Mouse (Mus musculus): ENCODE measurements at regions not wholly inside any gene's neighbourhood (a gene's known extent, or its start where the extent isn't known, plus 50 kb on each side); places are given as distances from the start of the nearest gene placed in this dataset.

DNA sequence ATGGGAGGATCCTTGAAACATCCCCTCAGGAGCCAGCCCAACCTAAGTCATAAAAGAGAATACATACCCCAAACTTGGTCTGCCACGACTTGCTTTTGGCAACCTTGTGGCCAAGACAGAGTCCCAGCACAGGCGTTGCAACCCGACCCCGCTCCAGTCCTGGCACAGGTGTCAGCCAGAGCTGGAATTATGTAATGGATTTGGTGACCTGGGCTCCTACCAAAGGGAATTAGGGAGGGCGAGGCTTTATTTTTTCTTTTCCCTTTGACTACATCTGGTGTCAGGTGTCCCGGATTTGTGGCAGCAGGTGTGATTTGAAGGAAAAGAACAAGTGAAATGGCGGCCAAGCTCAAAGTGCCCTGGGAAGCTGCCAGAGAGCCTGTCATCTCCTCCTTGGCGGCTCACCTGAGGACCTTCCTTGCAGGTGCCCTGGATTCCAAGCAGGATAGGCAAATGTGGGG is 212.9 kb downstream of the Mef2c start:
- no peak for DNase-seq (ENCODE audit: low read depth, low spot score)
- no peaks in the 10 kb centered on the region for H3K36me3 ChIP-seq (ENCODE audit: control insufficient read depth, insufficient read depth, low read length, poor library complexity, severe bottlenecking)

DNA sequence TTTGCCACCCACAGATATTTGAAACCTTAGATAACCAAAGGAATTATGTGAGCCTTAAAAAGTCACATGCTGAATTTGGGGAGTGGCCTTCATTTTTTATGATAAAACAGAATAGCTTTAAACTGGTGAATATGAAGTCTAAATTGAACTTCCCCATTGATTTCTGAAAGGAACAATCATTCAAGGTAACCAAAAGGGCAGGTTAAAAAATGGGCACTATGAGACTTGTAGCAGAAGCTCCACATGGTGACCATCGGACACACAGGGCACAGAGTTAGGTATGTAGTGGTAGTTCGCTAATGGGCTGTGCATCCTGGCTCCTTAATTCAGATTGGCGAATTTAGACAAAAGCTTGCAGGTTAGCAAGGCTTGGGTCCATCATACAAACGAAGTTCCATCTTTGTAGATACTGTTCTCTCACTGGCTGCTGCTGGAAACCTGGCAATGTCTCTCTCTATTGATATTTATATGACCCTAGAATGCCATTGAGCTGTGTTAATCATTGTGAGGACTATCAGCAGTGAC is 213.9 kb downstream of the Mef2c start:
- Histone ChIP-seq H3K27me3 (ENCODE audit: control insufficient read depth, insufficient read depth, low read length, poor library complexity, severe bottlenecking) (peaks cover 2% of the 10 kb centered on the region), H3K36me3 (ENCODE audit: control insufficient read depth, insufficient read depth, low read length, poor library complexity, severe bottlenecking) (no peaks in the 10 kb centered on the region)
- no peak for DNase-seq (ENCODE audit: low read depth, low spot score)

More for the DNA sequence above, 212.9 kb downstream of the Mef2c start:
- peaks cover 2% of the 10 kb centered on the region; the same call in 1 of the 2 replicates for H3K27me3 ChIP-seq (ENCODE audit: control insufficient read depth, insufficient read depth, low read length, poor library complexity, severe bottlenecking)

DNA sequence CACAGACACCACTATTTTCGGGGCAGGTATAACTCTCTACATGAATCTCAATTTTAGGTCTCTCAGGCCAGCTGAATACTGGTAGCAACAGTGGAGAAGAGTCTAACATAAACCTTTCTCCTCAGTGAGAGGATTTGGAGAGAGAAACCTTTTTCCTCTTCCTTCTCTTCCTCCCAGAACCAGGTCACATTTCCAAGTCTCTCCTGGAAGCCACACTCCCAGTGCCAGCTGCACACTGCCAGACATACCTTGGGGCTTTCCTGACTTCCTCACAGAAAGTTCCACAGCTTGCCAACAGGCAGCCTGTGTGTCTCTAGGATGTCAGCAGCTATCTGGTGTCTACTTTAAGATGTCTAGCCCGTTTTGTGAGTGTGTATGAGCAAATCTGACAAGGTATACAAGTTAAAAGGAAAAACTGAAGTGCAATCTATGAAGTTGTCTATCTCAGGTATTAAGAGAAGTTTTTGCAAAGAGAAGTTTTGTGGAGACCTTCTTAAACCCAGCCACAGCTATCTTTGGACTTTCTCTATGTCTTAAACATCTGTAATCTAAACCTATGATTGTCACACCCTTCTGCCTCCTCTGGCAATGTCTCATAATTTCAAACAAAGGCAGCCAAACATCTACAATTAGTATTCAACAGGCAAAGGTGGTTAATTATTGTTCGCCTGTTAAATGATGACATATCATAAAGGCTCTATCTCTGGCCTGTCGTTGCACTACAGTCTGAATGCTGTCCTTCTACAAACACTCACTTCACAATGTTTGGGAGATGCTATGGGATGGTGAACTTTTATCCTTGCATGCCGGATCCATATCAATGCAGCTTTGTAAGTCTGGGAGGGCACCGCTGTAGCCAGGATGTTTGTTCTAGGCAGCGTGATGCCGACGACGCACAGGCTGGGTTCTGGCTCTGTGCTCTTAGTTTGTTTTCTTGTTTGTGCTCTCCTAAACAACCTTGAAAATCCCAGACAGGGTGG is 214.9 kb downstream of the Mef2c start:
- Histone ChIP-seq H3K36me3 (ENCODE audit: control insufficient read depth, insufficient read depth, low read length, poor library complexity, severe bottlenecking) (no peaks in the 10 kb centered on the region), H3K27me3 (ENCODE audit: control insufficient read depth, insufficient read depth, low read length, poor library complexity, severe bottlenecking) (peaks cover 5% of the 10 kb centered on the region)
- DNase-seq (ENCODE audit: low read depth, low spot score): no peak

DNA sequence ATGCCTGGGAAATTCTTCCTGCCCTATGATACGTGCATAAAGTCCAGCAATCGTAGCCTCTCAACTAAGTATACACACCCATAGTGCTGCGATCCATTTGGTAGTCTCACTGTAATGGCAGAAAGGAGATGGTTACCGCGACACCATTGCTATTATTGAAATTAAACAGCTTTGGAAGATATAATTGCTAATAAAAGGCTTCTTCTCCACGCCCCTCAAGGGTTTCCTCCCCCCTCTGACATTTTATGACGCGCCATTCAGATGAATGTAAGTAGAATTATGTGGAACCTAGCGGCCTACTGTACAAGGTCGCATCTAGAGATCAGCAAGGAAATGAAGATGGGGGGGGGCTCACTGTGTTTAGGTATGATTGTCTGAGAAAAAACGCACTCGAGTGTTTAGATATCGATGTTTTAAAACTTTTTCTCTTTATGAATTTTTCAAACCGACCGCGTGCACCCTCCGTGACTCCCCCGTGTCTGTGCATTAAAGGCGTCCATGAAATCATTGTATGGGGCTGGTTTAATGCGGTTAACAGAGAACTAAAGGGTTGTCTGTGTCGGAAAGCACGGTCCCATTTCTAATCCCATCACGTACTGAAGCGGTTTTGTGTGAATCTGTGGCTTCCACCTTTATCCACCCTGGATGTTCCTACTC is 215.9 kb downstream of the Mef2c start:
- Histone ChIP-seq H3K27me3 (ENCODE audit: control insufficient read depth, insufficient read depth, low read length, poor library complexity, severe bottlenecking) (peaks cover 5% of the 10 kb centered on the region), H3K36me3 (ENCODE audit: control insufficient read depth, insufficient read depth, low read length, poor library complexity, severe bottlenecking) (no peaks in the 10 kb centered on the region)
- DNase-seq (ENCODE audit: low read depth, low spot score): no peak

DNA sequence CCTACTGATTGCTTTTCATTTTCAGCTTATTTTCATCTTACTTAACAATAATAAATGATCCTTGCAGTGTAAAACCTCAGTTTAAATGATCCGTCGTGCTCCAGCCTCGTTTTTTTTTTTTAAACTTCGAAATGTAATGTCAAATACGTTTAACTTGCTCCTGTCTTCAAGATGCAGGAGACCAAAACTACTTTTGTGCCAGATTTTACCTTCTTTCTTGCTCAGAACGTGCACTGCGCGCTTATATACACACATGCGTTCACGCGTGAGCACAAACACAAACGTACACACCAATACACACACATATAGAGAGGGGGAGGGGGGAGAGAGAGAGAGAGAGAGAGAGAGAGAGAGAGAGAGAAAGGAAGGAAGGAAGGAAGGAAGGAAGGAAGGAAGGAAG is 216.5 kb downstream of the Mef2c start:
- Histone ChIP-seq H3K36me3 (ENCODE audit: control insufficient read depth, insufficient read depth, low read length, poor library complexity, severe bottlenecking) (no peaks in the 10 kb centered on the region), H3K27me3 (ENCODE audit: control insufficient read depth, insufficient read depth, low read length, poor library complexity, severe bottlenecking) (peaks cover 5% of the 10 kb centered on the region)
- no peak for DNase-seq (ENCODE audit: low read depth, low spot score)

DNA sequence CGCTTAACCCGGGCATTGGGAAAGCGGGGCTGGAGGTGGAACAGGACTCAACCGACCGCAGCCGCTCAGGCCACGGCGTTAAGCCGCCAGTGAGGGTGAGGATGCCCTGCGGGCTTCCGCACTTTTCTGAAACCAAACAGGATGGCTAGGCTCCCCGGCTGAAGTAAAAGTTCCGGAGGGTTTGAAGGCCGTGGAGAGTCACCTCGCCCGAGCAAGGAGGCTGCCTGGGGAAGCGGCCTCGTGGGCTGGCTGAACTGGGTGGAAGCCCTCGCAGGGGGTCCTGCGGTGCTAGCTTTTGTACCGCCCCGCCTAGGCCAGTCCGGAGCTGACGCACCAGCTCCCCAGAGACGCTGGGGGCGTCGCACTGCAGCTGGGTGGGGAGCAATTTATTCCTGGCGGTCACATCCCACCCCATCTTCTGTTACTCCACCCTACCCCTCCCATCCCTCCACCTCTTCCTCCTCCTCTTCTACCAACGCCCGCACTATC is 217.1 kb downstream of the Mef2c start:
- no peak for DNase-seq (ENCODE audit: low read depth, low spot score)

DNA sequence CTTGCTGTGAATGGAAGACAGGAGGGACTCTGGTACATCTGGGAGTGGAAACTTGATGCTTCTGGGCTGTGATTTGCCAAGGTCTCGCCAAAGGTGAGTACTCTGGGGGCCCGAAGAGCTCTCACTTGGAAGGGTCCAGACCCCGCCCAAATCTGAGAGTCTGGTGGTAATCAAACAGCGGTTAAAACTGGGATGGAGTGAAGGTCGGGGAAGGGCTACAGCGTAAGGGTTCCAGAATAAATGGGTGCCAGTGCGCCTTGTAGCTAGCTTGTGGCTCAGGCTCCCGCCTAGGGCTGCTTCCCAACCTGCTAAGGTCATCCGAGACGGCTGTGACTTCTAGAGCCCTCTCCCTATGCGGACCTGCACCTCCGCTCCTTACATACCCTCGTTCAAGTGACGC is 217.7 kb downstream of the Mef2c start:
- no peak for DNase-seq (ENCODE audit: low read depth, low spot score)
- Histone ChIP-seq H3K27me3 (ENCODE audit: control insufficient read depth, insufficient read depth, low read length, poor library complexity, severe bottlenecking) (peaks cover 6% of the 10 kb centered on the region), H3K36me3 (ENCODE audit: control insufficient read depth, insufficient read depth, low read length, poor library complexity, severe bottlenecking) (no peaks in the 10 kb centered on the region)

More for the DNA sequence above, 217.1 kb downstream of the Mef2c start:
- peaks cover 5% of the 10 kb centered on the region for H3K27me3 ChIP-seq (ENCODE audit: control insufficient read depth, insufficient read depth, low read length, poor library complexity, severe bottlenecking)
- no peaks in the 10 kb centered on the region for H3K36me3 ChIP-seq (ENCODE audit: control insufficient read depth, insufficient read depth, low read length, poor library complexity, severe bottlenecking)

DNA sequence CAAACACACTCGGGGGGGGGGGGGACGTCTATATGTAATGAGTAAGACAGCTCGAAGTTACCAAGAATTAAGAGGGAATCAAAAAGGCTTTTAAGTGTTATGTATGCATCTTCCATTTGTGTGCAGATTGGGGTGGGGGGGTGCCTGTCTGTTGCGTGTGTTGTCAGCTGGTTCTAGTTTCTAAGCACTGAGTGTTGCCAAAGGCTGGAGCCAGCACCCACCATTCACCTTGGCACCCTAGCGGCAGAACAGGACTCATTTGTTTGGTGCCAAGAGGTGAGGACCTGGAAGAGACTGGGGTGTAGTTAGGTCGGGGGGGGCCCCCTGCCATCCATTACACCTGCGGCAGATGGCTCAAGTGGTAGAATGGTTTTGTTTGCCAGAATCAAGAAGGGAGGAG is 218.4 kb downstream of the Mef2c start:
- Histone ChIP-seq H3K27me3 (ENCODE audit: control insufficient read depth, insufficient read depth, low read length, poor library complexity, severe bottlenecking) (peaks cover 9% of the 10 kb centered on the region), H3K36me3 (ENCODE audit: control insufficient read depth, insufficient read depth, low read length, poor library complexity, severe bottlenecking) (no peaks in the 10 kb centered on the region)
- DNase-seq (ENCODE audit: low read depth, low spot score): no peak

DNA sequence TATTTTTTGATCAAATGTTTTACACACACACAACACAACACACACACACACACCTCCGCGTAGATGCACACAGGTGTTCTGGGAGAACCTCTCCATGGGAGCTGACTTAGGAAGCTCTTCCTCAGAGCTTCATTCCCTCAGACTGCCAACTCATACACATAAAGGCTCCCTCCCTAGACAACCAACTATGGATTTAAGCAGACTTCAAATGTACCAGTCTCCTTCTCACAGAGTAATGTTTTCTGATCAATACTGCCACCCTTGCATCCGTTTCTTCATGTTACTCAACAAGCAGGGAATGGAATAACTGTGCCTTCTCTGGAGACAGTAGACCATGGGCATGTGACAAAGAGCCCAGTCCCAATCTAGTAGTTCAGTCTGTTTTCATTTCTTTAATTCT is 219.0 kb downstream of the Mef2c start:
- no peaks in the 10 kb centered on the region for H3K36me3 ChIP-seq (ENCODE audit: control insufficient read depth, insufficient read depth, low read length, poor library complexity, severe bottlenecking)
- H3K27me3 ChIP-seq (ENCODE audit: control insufficient read depth, insufficient read depth, low read length, poor library complexity, severe bottlenecking): peaks cover 9% of the 10 kb centered on the region
- DNase-seq (ENCODE audit: low read depth, low spot score): no peak

DNA sequence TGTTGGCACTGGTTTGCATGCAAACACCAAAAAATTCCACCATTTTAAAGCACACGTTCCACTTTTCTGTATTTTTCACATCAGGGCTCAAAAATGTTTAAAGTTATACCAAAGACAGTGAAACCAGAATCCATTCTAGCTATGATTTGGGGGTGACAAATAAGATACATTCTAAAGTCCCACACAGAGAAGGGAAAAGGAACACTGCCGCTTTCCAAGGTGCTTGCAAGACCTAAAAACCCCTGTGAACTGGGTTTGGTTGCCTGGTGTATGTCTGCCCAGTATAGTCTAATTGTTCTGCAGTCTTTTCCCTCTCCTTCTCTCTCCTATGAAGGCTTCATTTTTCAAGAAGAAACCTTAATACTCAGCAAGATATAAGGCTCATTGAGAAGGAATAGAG is 219.6 kb downstream of the Mef2c start:
- H3K36me3 ChIP-seq (ENCODE audit: control insufficient read depth, insufficient read depth, low read length, poor library complexity, severe bottlenecking): no peaks in the 10 kb centered on the region
- DNase-seq (ENCODE audit: low read depth, low spot score): no peak

DNA sequence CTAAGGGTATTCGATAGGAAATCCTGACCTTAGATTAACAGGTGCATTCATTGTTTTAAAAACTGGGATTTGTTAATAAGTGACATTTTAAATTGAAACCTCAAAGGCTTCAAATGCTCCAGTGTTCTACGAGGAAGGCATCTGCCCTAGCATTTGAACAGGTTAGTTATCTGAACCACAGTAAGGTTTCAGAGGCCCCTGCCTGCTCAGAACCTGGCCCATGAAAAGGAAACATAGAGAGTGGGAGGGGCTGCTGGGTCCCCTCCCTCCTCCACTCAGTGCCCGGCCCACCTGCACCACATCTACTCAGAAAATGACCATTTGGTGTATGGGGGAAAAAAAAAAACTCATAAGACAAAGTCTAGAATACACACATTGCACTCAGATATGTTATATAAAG is 220.4 kb downstream of the Mef2c start:
- peaks cover 9% of the 10 kb centered on the region for H3K27me3 ChIP-seq (ENCODE audit: control insufficient read depth, insufficient read depth, low read length, poor library complexity, severe bottlenecking)
- no peaks in the 10 kb centered on the region for H3K36me3 ChIP-seq (ENCODE audit: control insufficient read depth, insufficient read depth, low read length, poor library complexity, severe bottlenecking)
- no peak for DNase-seq (ENCODE audit: low read depth, low spot score)

More for the DNA sequence above, 219.6 kb downstream of the Mef2c start:
- peaks cover 9% of the 10 kb centered on the region for H3K27me3 ChIP-seq (ENCODE audit: control insufficient read depth, insufficient read depth, low read length, poor library complexity, severe bottlenecking)

DNA sequence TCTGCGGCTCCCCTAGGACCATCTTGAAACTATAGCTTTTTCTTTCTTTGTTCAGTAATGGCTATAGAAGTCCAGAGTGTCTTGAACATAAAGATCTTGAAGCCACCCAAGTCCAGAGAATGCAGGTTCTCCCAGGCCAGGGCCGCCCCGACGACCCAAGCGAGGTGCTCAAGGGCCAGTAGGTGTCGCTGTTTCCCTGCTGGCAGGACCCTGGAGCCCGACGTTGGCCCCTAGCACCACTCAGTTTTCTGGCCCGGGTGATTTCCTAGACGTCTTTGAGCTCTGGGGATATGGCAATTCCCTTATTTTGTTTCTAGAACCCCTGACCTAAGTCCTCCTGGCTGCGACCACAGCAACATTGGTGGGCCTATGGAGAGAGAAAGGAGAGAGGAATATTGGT is 221.2 kb downstream of the Mef2c start:
- Histone ChIP-seq H3K36me3 (ENCODE audit: control insufficient read depth, insufficient read depth, low read length, poor library complexity, severe bottlenecking) (no peaks in the 10 kb centered on the region), H3K27me3 (ENCODE audit: control insufficient read depth, insufficient read depth, low read length, poor library complexity, severe bottlenecking) (peaks cover 12% of the 10 kb centered on the region)
- DNase-seq (ENCODE audit: low read depth, low spot score): peak; percentile 76

DNA sequence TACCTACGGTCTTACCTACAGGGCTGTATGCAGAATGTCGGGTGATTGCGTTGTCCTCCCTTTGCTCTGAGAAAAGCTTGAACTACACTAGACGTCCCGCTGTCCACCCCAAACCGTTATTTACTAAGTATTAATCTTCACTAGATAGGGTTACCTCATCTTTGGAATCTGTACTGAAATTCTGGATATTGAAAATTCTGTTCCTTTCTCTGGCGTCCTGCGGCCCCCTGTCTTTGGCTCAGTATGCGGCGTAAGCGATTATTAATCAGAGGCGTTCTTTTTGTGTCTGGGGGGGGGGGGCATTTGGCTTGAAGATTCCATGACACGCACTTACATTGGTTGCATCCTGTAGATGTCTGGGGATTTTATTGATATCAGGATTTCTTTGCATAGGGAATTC is 222.0 kb downstream of the Mef2c start:
- DNase-seq (ENCODE audit: low read depth, low spot score): no peak
- H3K36me3 ChIP-seq (ENCODE audit: control insufficient read depth, insufficient read depth, low read length, poor library complexity, severe bottlenecking): no peaks in the 10 kb centered on the region
- H3K27me3 ChIP-seq (ENCODE audit: control insufficient read depth, insufficient read depth, low read length, poor library complexity, severe bottlenecking): peaks cover 12% of the 10 kb centered on the region

DNA sequence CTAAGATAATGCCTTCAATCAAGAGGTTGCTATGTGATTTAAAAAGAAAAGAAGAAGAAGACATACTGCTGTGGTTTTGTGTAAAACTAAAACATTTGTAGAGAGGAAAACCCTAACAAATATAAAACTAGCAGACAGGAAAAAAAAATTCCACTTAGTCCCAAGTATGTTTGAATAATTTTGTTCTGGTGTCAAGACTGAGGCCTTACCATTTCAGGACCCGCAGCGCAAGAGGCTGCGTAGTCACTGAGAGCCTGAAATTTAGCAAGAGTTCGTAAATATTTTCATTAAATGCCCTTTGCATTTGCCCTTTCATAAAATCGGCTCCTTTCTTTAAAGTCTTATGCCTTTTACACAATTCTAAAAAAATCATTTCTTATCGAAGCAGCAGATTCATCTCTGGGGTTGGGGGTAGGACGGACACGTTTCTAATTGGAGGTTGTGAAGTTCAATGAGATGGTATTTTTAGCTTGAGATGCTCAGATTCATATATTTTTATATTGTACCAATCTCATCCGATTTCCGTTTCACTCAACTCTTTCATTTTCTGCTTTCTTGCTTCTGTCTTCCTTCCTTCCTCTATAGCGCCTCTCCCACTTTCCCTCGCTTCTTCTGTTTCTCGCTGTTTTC is 222.6 kb downstream of the Mef2c start:
- H3K36me3 ChIP-seq (ENCODE audit: control insufficient read depth, insufficient read depth, low read length, poor library complexity, severe bottlenecking): no peaks in the 10 kb centered on the region
- peaks cover 14% of the 10 kb centered on the region for H3K27me3 ChIP-seq (ENCODE audit: control insufficient read depth, insufficient read depth, low read length, poor library complexity, severe bottlenecking)
- no peak for DNase-seq (ENCODE audit: low read depth, low spot score)

All from splenic B cell, adult 2 months (primary cell).